Mouse (Mus musculus) cortical plate, adult 2 months (tissue): ENCODE data around the gene Kctd17.

Experiments used
- CTCF ChIP-seq: fragments of 200-500 bp; IDR thresholded peaks from 2 replicates; pipeline ENCODE4 v1.5.1; 2011; ENCODE audit warnings: mild to moderate bottlenecking, control low read depth, low read length; ENCODE audit not compliant: insufficient read depth; ENCODE audit errors: extremely low read depth
- POLR2A ChIP-seq: fragments of 200-500 bp; IDR thresholded peaks from 2 replicates; pipeline ENCODE4 v1.6.1; 2011; ENCODE audit warnings: mild to moderate bottlenecking, low read length, control low read depth; ENCODE audit not compliant: insufficient read depth; ENCODE audit errors: extremely low read depth

DNA sequence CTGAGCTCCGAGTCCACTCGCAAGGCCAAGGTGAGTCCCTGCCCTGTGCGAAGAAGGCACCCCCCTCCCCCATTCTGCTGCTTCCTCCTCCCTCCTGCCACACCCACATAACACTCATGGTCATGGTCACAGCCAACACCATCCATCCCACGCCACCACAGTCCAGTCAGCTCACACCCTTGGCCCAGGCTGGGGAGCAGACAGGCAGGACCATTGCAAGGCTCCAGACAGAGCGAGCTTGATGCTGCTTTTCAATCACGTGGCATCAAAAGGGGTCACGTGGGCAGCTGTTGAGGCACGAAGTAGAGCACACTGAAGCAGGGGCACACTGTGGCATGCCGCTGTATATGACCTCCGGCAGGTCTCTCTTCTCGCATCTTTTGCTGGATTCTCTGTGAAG is 7.3 kb downstream of the Kctd17 start:
- no peak for TF ChIP-seq CTCF
- TF ChIP-seq POLR2A = 0 out of 2 replicates have a peak, but pooled peaks have one; percentile 5
